Mouse (Mus musculus) liver, postnatal 0 days (tissue): ENCODE results near the gene Col8a2.

Experiments used
- CTCF ChIP-seq: sonication (generic); IDR thresholded peaks from 2 replicates; pipeline ENCODE4 v1.5.1; 2016; ENCODE audit warnings: antibody characterized with exemption, low read depth
- EP300 ChIP-seq: IDR thresholded peaks from 2 replicates; pipeline ENCODE4 v1.6.1; 2016; ENCODE audit warnings: antibody characterized with exemption, low read depth, mild to moderate bottlenecking

DNA sequence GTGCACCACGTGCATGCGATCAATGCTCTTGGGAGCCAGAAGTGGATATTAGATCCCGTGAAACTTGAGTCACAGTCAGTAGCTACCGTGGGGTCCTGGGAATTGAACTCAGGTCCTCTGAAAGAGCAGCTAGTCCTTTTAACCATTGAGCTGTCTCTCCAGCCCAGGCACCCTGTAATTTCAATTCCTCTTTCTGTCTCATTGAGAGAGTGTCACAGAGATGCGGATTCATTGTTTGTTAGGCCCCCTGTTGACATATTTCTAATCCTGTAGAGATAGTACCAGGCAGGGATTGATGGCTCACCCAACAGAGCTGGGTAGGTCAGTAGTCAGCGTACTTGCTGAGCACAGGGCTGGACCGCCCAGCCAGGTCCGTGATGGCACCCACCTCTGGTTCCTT, 3.7 kb downstream of the Col8a2 start:
- TF ChIP-seq CTCF (no peak), EP300 (no peak)
